Mouse (Mus musculus): ENCODE data around the gene 1700122O11Rik.

1700122O11Rik gene

DNA sequence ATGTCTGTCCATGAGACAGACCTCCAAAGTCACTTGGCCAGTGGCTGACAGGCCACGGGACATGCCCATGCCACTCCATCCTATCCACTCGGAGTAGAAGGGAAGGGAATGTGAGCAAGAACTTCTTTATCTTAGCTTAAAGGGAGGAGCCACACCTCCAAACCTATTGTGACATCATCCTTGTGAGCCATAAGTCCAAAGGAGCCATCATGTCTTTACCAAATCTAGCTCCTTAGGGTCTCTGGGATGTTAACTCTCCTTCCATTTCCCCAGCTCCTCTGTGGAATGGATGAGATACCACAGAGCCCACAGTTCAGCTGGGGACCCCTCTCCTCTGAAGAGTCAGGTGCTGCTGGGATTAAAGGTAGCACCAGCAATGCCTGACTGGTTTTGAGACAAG, at the start of gene 1700122O11Rik:
TSS of gene 1700122O11Rik (minus strand) at position 101 of the 400 bp plus-strand sequence.
- no peak for DNase-seq

DNA sequence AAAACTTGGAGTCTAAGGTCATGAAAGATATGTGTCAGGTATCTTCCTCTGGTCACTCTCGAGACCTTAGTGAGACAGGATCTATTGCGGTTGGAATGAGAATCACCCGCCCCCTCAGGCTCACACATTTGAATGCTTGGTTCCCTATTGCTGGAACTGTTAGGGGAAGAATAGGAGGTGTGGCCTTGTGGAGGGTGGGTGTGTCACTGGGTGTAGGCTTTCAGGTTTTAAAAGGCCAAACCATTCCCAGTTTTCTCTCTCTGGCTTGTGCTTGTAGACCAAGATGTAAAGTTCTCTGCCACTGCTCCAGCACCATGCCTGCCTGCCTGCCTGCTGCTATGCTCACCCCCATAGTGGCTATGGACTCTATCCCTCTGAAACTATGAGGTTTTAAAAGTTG, 42.5 kb upstream of the 1700122O11Rik start:
- DNase-seq, result no peak

DNA sequence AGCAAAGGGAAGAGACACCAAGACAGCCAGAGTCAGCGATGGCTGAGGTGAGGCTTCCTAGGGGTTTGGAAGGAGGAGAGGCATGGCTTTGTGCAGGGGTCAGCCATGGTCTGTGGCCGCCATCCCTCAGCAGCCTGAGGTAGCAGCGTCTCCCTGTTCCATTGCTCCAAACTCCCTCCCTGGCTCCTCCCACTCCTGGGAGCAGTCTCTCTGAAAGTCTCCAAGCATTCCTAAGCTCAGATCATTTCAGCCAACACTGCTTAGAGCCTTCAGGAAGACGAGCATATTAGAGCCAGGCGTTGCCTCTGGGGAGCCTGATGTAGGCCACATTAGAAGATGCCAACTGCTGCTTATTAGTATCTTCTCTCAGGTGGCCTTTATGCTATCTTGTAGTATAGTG, 29.6 kb upstream of the 1700122O11Rik start:
- DNase-seq, result no peak

DNA sequence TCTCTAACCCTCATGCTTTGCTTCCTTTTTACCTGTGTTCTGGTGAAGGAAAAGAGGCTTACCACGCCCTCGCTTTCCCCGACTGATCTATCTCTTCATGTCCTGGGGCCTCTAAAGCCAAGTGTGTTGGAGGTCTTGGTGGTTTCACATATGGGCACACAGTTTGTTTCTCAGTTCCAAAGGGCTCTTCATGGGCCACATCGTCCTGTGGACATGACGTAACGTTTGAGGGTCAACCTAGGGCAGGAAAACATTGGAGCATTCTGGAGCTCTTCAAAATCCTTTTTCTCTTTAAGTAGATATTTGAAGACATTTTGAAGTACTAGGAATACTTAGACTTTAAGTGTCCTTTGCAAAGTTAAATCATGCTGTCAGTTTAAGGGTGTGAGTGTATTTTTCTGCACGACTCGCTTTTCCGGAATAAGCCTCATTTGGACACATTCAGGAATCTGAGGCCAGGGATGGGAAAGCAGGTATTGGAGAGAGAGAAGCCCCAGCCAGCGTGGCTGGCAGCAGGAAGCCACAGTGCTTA, 29.1 kb upstream of the 1700122O11Rik start:
- DNase-seq, result no peak

GRCm38 (mm10) chr17:48065081-48065501, 27.0 kb upstream of the 1700122O11Rik start:
- no peak for DNase-seq

DNA sequence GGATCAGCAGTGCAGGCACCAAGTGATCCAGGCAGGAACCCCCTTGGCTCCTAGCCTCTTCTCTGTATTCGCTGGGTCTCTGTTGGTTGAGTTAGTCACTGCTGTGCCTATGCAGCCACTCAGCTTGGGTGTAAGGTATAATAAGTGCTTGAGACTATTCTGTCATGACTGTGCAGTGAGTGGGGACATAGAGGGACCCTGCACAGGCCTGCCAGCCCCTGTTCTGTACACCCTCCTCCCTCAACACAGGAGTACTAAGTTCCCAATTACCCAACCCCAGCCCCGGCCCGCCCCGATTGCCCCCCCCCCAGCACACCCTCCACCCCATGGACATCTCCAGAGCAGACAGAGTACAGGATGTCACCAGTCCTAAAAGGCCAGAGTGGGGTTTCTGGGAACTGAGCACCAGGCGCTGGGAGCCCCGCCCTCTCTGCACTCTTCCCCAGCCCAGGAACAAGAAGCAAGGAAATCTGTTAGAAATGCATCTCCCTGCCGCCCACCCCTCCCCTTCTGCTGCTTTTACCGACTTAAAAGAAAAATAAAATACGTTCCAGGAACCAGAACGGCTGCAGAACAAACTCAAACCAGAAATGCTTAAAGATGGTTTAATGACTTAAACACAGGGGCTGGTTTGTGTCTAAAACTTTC, 26.2 kb upstream of the 1700122O11Rik start:
- no peak for DNase-seq

DNA sequence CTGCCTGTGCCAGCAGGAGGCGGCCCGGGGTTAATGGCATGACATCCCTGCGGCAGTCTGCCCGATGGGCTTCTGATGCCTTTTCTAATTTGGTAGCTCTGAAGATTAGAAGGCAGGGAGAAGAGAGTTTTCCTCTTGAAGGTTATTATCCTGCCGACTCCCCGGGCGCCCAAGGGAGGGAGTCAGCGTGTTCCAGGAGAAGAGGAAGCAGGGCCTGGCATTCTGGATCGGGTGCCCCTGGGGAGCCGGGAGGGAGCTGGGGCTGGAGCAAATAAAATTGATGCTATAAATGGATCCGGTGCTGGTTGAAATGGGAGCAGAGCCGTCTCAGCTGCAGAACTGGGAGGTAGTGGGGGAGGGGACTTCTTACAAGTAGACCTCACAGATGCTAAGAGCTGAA, 19.3 kb upstream of the 1700122O11Rik start:
- DNase-seq, result no peak

GRCm38 (mm10) chr17:48055076-48055816, 17.2 kb upstream of the 1700122O11Rik start:
- DNase-seq, result no peak

GRCm38 (mm10) chr17:48053646-48054045, 15.6 kb upstream of the 1700122O11Rik start:
- no peak for DNase-seq

DNA sequence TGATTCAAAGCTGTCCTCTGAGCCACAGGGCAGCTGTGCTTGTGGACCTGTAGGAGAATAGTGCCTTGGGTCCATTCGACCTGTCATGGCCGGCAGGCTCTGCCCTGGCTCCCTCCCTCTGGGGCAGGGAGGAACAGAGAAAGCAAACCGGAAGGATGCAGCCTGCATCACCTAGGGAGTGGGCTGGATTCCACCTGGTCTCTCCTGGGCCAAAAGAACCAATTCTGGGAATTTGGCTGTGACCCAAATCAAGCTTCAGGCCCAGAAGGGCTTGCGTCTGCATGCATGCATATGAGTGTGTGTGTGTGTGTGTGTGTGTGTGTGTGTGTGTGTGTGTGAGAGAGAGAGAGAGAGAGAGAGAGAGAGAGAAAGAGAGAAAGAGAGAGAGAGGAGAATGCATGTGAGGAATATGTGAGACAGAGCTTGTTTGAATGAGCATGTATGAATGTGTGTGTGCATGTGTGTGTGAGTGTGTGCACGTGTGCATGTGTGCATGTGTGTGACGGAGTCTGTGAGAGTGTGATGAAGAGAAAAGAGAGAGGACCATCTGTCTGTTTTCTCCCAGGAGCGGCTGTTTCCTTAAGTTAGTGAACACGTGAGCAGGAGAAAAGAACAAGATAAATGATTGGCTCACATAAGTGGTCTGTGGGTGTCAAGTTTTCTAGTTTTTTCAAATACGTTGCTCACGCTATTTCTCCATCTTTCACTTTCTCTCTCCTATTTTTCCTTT, 14.4 kb upstream of the 1700122O11Rik start:
- no peak for DNase-seq

DNA sequence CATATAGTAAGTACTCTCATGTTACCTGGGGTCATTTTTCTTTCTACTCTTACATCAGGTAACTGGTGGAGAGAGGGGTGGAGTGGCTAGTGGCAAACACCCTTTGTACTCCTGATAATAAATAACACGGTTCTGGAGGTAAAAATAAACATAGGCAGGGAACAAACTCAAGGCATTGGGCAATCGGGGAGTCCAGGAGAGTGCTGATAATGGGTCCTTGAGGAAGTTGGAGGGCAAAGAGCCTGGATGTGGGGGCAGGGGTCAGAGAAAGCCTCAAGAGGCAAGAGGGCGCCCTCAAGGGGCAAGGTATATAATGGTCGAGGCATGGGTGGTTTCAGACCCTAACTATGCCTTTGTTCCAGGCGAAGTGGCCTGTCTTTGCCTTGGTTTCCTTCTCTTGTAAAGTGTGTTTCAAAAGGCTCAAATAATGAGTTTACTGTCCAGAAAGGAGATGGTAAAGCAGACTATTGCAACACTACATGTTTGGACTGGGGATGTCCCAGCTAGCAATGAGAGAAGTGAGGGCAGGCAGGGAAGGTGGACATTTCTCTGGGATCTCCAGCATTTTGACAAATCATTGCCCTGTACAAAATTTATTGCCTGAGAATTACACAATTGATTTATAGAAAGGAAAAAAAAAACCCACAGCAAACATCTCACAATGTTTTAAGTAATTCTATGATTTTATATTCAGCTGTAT, 13.7 kb upstream of the 1700122O11Rik start:
- DNase-seq, result no peak

DNA sequence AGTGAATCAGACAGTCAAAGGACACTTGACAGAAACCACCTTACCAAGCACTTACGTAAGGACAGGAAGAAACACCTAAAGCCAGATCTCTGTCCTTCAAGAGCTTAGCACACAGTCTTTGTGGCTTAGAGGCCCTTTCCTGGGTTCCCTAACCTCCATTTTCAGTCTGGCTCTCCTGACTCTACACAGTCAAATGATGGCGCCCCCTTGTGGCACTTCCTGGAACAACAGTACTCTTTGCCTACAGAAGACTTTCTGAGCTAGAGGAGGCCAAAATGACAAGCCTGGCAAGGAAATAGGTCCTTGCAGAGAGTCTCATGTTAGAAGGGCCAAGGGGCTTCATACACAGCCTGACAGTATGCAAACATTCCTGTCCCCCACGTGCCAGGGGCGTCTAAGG, 7.5 kb upstream of the 1700122O11Rik start:
- peak; percentile 40 for DNase-seq

DNA sequence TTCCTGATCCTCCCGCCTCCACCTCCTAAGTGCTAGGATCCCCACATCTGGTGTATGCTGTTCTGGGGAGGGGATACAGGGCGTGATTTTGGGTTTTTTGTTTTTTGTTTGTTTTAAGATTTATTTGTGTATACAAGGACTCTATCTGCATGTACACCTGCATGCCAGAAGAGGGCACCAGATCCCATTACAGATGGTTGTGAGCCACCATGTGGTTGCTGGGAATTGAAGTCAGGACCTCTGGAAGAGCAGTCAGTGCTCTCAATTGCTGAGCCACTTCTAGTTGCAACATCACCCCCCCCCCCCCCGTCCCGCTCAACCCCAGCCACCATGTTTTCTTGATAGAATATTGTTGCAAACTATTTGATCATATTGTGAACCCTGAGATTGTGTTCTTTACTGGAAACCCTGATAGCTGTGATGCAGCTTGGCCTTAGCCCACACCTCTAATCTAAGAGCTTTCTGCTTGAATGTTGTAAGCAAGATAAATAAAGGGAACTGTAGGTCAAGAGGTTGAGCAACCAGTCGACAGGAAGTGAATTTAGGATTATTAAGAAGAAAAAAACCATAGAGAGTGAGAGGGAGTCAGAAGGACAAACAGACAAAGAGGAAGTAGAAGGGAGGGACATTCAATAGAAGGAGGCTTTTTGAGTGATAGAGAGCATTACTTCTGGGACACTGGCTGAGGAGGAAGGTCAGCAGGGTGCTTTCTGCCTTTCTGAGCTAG, 5.2 kb upstream of the 1700122O11Rik start:
- DNase-seq, result no peak

GRCm38 (mm10) chr17:48041351-48042287, 3.5 kb upstream of the 1700122O11Rik start:
- DNase-seq, result peak; percentile 46

DNA sequence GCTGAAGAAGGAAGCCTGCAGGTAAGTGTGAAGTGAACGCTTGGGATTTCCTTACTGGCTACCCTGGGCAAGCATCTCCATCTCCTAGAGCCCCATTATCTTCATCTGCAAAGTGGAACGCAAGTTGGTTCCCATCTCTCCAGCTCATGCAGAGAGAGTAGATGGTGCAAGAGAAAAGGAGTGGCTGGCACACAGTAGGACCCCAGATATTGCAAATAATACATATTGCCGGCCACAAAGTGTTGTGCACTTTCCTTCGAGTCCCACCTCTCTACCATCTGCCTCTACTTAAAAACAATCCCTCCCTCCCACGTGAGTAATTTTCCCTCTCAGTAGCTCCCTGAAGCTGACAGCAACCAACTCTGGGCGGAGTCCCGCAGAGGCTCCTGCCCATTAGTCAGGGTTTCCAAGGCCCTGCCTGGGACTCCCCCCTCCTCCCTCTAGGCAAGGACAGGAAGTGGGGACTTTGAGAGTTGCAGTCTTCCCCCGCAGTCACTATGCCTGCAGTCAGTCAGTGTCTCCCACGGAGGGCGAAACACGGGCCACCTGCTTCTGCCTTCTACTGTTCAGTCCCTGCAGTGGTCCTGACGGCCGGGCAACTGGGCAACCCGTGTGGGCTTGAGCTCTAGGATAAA, 1.3 kb upstream of the 1700122O11Rik start:
- DNase-seq, result peak; percentile 67

DNA sequence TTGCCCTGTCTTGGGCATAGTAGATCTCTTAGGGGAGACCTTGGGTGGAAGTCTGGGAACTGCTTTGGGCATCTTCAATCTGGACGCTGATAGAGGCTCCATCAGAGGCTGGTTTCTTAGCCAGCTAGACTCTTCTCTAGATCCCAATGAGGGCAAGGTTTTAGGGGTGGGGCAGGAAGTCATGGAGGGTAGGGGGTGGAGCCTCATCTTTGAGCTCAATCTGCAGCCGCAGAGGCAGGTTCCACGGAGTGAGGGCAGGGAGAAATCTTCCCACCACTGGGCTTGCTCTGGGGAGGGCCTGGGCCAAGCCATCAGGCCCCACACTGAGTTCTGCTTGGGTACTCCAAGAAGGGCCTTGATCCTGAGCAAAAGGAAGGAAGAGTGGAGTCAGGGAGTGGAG, 1.2 kb downstream of the 1700122O11Rik start:
- no peak for DNase-seq

DNA sequence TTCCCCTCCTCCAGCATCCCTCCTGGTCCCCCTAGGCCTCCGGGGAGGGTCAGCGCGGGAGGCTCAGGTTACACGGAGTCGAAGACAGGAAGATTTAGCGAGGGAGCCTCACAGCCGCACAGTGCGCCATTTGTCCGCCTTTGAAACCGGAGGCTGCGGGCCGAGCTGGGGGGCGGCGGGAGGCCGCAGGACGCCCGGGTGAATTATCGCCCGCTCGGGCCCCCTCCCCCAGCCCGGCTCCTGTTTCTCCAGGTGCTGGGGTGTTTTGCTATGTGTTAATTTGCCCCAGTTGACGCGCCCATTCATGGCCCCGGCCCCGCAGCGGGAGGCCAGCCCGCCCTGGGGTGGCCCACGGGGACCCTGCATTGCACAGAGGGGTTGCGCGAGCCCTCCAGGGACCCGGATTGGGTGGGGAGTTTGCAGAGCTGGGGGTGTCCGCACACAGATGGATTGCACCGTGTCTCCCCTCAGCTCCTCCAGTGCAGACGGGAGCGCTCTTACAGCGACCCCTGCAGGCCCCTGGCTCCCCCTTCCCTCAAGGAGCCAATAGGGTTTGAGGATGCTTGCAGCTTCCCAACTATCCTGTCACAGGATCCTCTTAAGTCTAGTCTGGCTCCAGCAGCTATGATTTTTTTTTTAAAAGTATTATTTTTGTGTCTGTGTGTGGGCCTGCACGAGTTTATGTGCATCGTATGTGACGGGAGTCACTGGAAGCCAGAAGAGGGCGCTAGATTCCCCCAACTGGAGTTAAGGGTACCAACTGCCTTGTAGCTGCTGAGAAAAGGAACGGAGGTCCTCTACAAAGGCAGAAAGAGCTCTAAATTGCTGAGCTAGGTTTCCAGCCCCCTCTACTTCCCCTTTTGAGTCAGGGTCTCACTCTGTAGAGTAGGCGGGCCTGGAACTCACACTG, 6.3 kb downstream of the 1700122O11Rik start:
- DNase-seq, result no peak

GRCm38 (mm10) chr17:48029241-48029640, 8.9 kb downstream of the 1700122O11Rik start:
- DNase-seq, result no peak

DNA sequence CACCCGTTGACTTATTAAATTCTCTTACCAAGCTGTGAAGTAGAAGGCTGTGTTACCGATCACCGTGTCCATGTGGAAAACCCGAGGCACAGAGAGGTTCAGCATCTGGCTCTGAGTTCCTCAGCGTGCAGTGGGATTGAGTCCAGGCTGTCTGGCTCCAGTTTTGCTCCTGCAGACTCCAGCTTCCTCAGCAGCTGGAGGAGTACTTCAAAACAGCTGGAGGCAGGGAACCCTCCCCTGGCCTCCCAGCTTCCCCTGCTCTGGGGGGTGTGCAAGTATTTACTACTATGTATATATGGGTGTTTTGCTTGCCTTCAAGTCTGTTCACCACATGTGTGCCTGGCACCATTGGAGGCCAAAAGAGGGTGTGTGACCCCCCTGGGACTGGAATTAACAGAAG, 9.8 kb downstream of the 1700122O11Rik start:
- DNase-seq, result no peak

Measured in kidney, adult 11 months (tissue).